Mouse (Mus musculus): ENCODE measurements around the gene Plet1. TPM values are rescaled to one million over a fixed set of nuclear protein-coding genes. Genes with fewer than 3 reads are reported as not detected.

The Plet1 gene
- total and polyA plus RNA-seq, 3 experiments, result 0.08 to 0.19 TPM; not detected in 1

DNA sequence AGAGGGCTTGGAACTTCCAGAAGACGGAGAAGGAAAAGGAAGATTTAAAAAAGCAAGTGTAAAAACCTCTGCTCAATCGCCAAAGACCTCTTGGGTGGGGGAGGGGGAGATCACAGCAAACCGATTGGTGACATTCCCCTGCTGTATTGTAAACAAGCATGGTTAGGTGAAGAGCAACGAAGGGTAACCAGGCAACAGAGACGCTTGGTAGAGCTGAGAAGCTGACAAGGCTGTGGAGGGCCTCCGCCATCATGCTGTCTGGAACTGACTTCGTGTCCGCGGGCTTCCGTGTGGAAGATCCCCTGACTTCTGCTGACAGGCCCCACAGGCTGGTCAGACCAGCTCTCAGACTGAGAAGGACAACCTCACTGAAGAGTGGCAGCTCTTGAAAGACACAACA lies 8.8 kb upstream of the Plet1 start:
- Histone ChIP-seq H3K9me3 (replicated peaks; ENCODE audit: low read length) (no peaks in the 10 kb centered on the region), H3K4me2 (ENCODE audit: insufficient read depth, low read depth, poor library complexity, severe bottlenecking) (no peak overlapping the region), H3K4me1 (ENCODE audit: control insufficient read depth in 1 of 2, insufficient read depth in 2 of 2) (peaks cover 3 to 11% of the 10 kb centered on the region in 2 experiments; a peak in 2 of 4 replicates), H3K79me2 (replicated peaks; ENCODE audit: control insufficient read depth, extremely low read depth, insufficient read depth, poor library complexity, severe bottlenecking) (no peaks in the 10 kb centered on the region), H3K9ac (ENCODE audit: insufficient read depth, low read depth) (no peak overlapping the region), H3K27ac (ENCODE audit: insufficient read depth, low read depth) (no peak overlapping the region), H3K27me3 (replicated peaks) (no peaks in the 10 kb centered on the region), H3K4me3 (replicated peaks in 1 of 3; ENCODE audit: low read depth in 2 of 3, low read length in 2 of 3, poor library complexity in 1 of 3) (no peak overlapping the region), H3K36me3 (replicated peaks in 1 of 2; ENCODE audit: control insufficient read depth in 1 of 2, insufficient read depth in 1 of 2, low read length in 1 of 2) (no peaks in the 10 kb centered on the region)
- in situ Hi-C loops (cut with MboI; ENCODE audit: low pct_ligation_motif_present, low pct_unique_long_range_greater_than_20kb, low sequenced_read_pairs), result no loop called here
- dilution Hi-C loops (cut with MboI; ENCODE audit: extremely low pct_ligation_motif_present, extremely low pct_unique_long_range_greater_than_20kb, low sequenced_read_pairs), result no loop called here
- DNase-seq (ENCODE audit: extremely low read depth), result no peak
- TF ChIP-seq TCF12 (IDR thresholded peaks at IDR 0.05; ENCODE audit: low read depth, low read length), result no peak
- TF ChIP-seq ELF1 (IDR thresholded peaks at IDR 0.05; ENCODE audit: low read depth, low read length), result no peak
- no peak for TF ChIP-seq NELFE (IDR thresholded peaks at IDR 0.05; ENCODE audit: low read depth, low read length)
- no peak for TF ChIP-seq SMC3 (IDR thresholded peaks at IDR 0.05; ENCODE audit: low read depth, low read length)
- no peak for TF ChIP-seq GABPA (IDR thresholded peaks at IDR 0.05; ENCODE audit: insufficient replicate concordance, low read depth, low read length)
- no peak for TF ChIP-seq CHD1 (IDR thresholded peaks at IDR 0.05; ENCODE audit: low read depth, low read length)
- TF ChIP-seq ETS1 (conservative IDR thresholded peaks at IDR 0.05; ENCODE audit: low read depth, low read length), result no peak
- TF ChIP-seq MAFK (IDR thresholded peaks at IDR 0.05; ENCODE audit: insufficient replicate concordance, low read length), result no peak

DNA sequence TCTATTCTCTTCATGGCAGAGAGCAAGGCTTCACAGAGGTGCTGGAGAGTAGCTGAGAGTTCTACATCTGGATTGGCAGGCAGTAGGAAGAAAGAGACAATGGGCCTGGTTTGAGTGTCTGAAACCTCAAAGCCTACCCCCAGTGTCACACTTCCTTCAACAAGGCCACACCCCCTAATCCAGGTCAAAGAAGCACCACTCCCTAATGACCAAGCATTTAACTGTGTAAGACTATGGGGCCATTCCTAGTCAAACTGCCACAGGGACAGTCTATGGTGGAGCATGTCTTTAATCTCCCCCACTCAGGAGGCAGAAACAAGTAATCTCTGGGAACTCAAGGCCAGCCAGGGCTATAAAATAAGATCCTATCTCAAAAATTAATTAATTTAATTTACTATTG lies 3.5 kb upstream of the Plet1 start:
- H3K27me3 ChIP-seq (replicated peaks), result no peaks in the 10 kb centered on the region
- no peak overlapping the region for H3K4me2 ChIP-seq (ENCODE audit: insufficient read depth, low read depth, poor library complexity, severe bottlenecking)
- H3K9me3 ChIP-seq (replicated peaks; ENCODE audit: low read length), result peaks cover 3% of the 10 kb centered on the region
- peak; percentile 34 for DNase-seq (ENCODE audit: extremely low read depth)
- H3K79me2 ChIP-seq (replicated peaks; ENCODE audit: control insufficient read depth, extremely low read depth, insufficient read depth, poor library complexity, severe bottlenecking), result no peaks in the 10 kb centered on the region
- no peak overlapping the region for H3K9ac ChIP-seq (ENCODE audit: insufficient read depth, low read depth)
- no peak overlapping the region for H3K27ac ChIP-seq (ENCODE audit: insufficient read depth, low read depth)
- in situ Hi-C loops (cut with MboI; ENCODE audit: low pct_ligation_motif_present, low pct_unique_long_range_greater_than_20kb, low sequenced_read_pairs), result no loop called here
- dilution Hi-C loops (cut with MboI; ENCODE audit: extremely low pct_ligation_motif_present, extremely low pct_unique_long_range_greater_than_20kb, low sequenced_read_pairs), result no loop called here
- no peak overlapping the region for H3K4me3 ChIP-seq (replicated peaks in 1 of 3; ENCODE audit: low read depth in 2 of 3, low read length in 2 of 3, poor library complexity in 1 of 3)
- peaks cover 3 to 27% of the 10 kb centered on the region in 2 experiments for H3K4me1 ChIP-seq (ENCODE audit: control insufficient read depth in 1 of 2, insufficient read depth in 2 of 2)
- TF ChIP-seq MEF2A (IDR thresholded peaks at IDR 0.05; ENCODE audit: borderline replicate concordance, low read depth, low read length) (no peak), USF2 (conservative IDR thresholded peaks at IDR 0.05; ENCODE audit: low read depth, low read length) (no peak), RAD21 (IDR thresholded peaks at IDR 0.05; ENCODE audit: low read depth, low read length) (no peak), GABPA (IDR thresholded peaks at IDR 0.05; ENCODE audit: insufficient replicate concordance, low read depth, low read length) (no peak), CTCF (conservative IDR thresholded peaks at IDR 0.05 in 1 of 2, IDR thresholded peaks at IDR 0.05 in 1 of 2; ENCODE audit: low read depth in 2 of 2, low read length in 2 of 2) (no peak), MYC (IDR thresholded peaks at IDR 0.05; ENCODE audit: low read depth, low read length) (no peak), MAZ (IDR thresholded peaks at IDR 0.05; ENCODE audit: low read depth, low read length) (no peak), NRF1 (IDR thresholded peaks at IDR 0.05; ENCODE audit: low read depth, low read length) (no peak), ZNF384 (IDR thresholded peaks at IDR 0.05; ENCODE audit: low read depth, low read length) (no peak), ETS1 (conservative IDR thresholded peaks at IDR 0.05; ENCODE audit: low read depth, low read length) (no peak), IRF4 (IDR thresholded peaks at IDR 0.05; ENCODE audit: low read depth, low read length) (no peak), ZKSCAN1 (IDR thresholded peaks at IDR 0.05; ENCODE audit: borderline replicate concordance, low read depth, low read length) (no peak), RCOR1 (conservative IDR thresholded peaks at IDR 0.05; ENCODE audit: low read depth, low read length) (no peak), NELFE (IDR thresholded peaks at IDR 0.05; ENCODE audit: low read depth, low read length) (no peak), POLR2A (IDR thresholded peaks at IDR 0.05; ENCODE audit: low read depth, low read length) (no peak)
- H3K36me3 ChIP-seq (replicated peaks in 1 of 2; ENCODE audit: control insufficient read depth in 1 of 2, insufficient read depth in 1 of 2, low read length in 1 of 2), result no peaks in the 10 kb centered on the region

Measured in CH12.LX (cell line).